Mouse (Mus musculus) heart, postnatal 0 days (tissue): ENCODE measurements around the gene Tmem144. TPM values are rescaled to one million over a fixed set of nuclear protein-coding genes. Genes with fewer than 3 reads are reported as not detected.

Source experiments
- ATAC-seq: fragments of 200-750 bp; cut with Nextera tagmentation; 2 replicates; pipeline ENCODE4 v1.8.0; 2017; ENCODE audit warnings: low read depth, moderate number of reproducible peaks, moderate library complexity; ENCODE audit not compliant: insufficient read depth
- DNase-seq: peaks from one replicate; pipeline ENCODE4 v3.0.0-alpha.2; 2016; ENCODE audit warnings: low spot score
- H3K27ac ChIP-seq: fragments of 300-500 bp; sonication (generic); 2 replicates; pipeline ENCODE4 v1.5.1; 2014; ENCODE audit warnings: low read depth, mild to moderate bottlenecking
- H3K27me3 ChIP-seq: fragments of 300-500 bp; sonication (generic); 2 replicates; pipeline ENCODE4 v1.6.1; 2014; ENCODE audit warnings: low read length, mixed read lengths; ENCODE audit not compliant: control insufficient read depth, insufficient read depth
- H3K36me3 ChIP-seq: fragments of 300-500 bp; sonication (generic); replicated peaks from 2 replicates; pipeline ENCODE4 v1.6.1; 2014; ENCODE audit warnings: low read length, mixed read lengths; ENCODE audit not compliant: control insufficient read depth, insufficient read depth
- H3K4me1 ChIP-seq: fragments of 300-500 bp; sonication (generic); 2 replicates; pipeline ENCODE4 v1.6.1; 2014; ENCODE audit warnings: antibody characterized with exemption; ENCODE audit not compliant: control insufficient read depth, insufficient read depth
- H3K4me2 ChIP-seq: fragments of 300-500 bp; sonication (generic); 2 replicates; pipeline ENCODE4 v1.6.1; 2014; ENCODE audit warnings: low read depth, mild to moderate bottlenecking, low read length, moderate library complexity
- H3K4me3 ChIP-seq: fragments of 300-500 bp; sonication (generic); 2 replicates; pipeline ENCODE4 v1.5.1; 2014; ENCODE audit warnings: low read depth, low read length
- H3K9ac ChIP-seq: fragments of 300-500 bp; sonication (generic); replicated peaks from 2 replicates; pipeline ENCODE4 v1.6.1; 2014; ENCODE audit warnings: low read depth, low read length, mixed read lengths
- H3K9me3 ChIP-seq: fragments of 300-500 bp; sonication (generic); replicated peaks from 2 replicates; pipeline ENCODE4 v1.6.1; 2016; ENCODE audit warnings: low read length; ENCODE audit not compliant: control insufficient read depth
- CTCF ChIP-seq: IDR thresholded peaks from 2 replicates; pipeline ENCODE4 v1.5.1; 2016; ENCODE audit warnings: antibody characterized with exemption, control low read depth, low read depth
- EP300 ChIP-seq: IDR thresholded peaks from 2 replicates; pipeline ENCODE4 v1.6.1; 2016; ENCODE audit warnings: antibody characterized with exemption, low read depth
- WGBS: fragments of 180-500 bp; shearing (Covaris S2); extraction: QIAGEN DNeasy Blood & Tissue Kit; methylation state at CpG from one replicate; pipeline ENCODE4 v1.1.7; 2014; 5-methylcytosine and 5-hydroxymethylcytosine counted together
- polyA plus RNA-seq: library from polyadenylated mRNA; unstranded; fragments of >200 nt; fragmentation: Nextera tagmentation; extraction: Ambion mirVana; gene quantifications from 2 replicates; pipeline ENCODE4 v1.2.1, GENCODE M21; 2015
- total RNA-seq: library from RNA; depleted of rRNA; stranded (reverse); fragments of >200 nt; gene quantifications from 2 replicates; pipeline ENCODE4 v1.2.3, GENCODE M21; 2014; ENCODE audit warnings: low replicate concordance; rRNA removed

Gene Tmem144
- total RNA-seq (7.9 and 15.1 TPM in 2 replicates), polyA plus RNA-seq (11.3 and 12.2 TPM in 2 replicates)

DNA sequence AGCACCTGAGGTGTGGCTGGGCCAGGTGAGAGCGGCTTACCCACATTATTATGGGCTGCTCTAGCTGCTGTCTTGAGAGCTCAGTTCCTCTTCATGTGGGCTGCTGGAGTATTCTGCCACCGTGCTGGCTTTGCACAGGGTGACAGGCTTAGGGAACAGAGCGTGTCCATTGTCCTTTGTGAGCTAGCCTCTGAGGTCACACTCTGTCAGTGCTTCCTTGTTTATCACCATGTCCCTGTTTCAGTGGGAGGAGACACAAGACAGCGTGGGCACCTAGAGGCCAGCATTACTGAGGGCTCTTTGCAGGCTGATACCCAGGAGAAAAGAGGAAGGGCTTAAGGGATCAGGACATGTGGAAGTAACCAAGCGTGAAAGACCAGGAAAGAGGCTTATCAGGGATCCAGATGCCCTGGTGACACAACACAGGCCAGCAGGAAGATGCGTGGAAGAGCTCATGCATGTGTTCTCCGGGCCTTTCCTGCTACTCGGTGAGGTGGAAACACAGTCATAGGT, at the start of gene Tmem144:
Gene Tmem144, minus strand, starts transcription at position 120 of the 513 bp plus-strand sequence.
- Histone ChIP-seq H3K4me1 (0 out of 2 replicates have a peak, but pooled peaks cover 3% of the 10 kb centered on the region), H3K27ac (no peak within 1 kb of the TSS), H3K36me3 (no peaks in the 10 kb centered on the region), H3K4me2 (no peak within 1 kb of the TSS), H3K9me3 (no peaks in the 10 kb centered on the region), H3K4me3 (no peak within 1 kb of the TSS), H3K27me3 (no peaks in the 10 kb centered on the region), H3K9ac (no peak within 1 kb of the TSS)
- DNase-seq = peak; percentile 30
- TF ChIP-seq EP300 (no peak), CTCF (no peak)
- ATAC-seq = peak; percentile 53; the same call in 1 of the 2 replicates
- 29% methylated on average over 8 of the region's 8 CpGs for WGBS

DNA sequence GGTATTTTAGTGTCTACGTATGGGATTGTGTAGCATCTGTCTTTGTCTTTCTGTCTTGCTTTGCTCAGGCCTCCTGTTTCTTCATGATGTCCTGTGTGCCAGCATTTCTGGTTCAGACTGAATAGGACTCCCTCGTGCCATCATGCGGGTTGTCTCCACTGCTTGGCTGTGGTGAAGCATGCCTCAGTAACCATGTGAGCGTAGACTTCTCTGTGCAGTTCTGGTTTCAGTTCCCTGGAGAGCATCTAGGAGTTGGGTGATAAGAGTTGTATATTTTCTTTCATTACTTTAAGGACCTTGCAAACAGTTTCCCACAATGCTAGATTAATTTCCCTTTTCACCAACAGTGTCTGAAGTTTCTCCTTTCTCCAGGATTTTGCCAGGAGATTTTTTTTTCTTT, 49.2 kb upstream of the Tmem144 start:
- H3K9ac ChIP-seq = no peak overlapping the region
- TF ChIP-seq CTCF = no peak
- H3K36me3 ChIP-seq = peaks cover 26% of the 10 kb centered on the region
- 0 out of 2 replicates have a peak overlapping the region, but pooled peaks have one; percentile 8 for H3K27ac ChIP-seq
- no peaks in the 10 kb centered on the region for H3K27me3 ChIP-seq
- WGBS = 72% methylated on average over 4 of the region's 4 CpGs
- no peak overlapping the region for H3K4me3 ChIP-seq
- H3K9me3 ChIP-seq = no peaks in the 10 kb centered on the region
- ATAC-seq (no peak), DNase-seq (no peak)
- H3K4me1 ChIP-seq = peaks cover 49% of the 10 kb centered on the region
- no peak overlapping the region for H3K4me2 ChIP-seq

DNA sequence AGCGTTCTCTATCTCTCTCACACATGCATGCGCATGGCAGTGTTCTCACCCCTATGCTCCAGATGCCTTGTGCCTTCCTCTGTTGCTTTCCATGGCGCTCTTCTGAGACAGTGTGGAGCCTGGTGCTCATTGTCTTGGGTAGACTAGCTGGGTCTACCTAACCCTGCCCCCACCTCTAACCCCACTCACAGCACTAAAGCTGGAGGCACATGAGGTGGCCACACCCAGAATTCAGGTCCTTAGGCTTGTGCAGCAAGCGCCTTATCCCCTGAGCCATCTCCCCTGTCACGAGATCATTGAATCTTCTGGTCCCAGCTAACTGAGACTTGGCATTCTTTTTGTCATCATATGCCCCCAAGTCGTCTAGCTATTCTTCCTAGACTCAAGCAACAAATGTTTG, 48.7 kb upstream of the Tmem144 start:
- Histone ChIP-seq H3K4me2 (no peak overlapping the region), H3K27me3 (no peaks in the 10 kb centered on the region), H3K36me3 (peaks cover 26% of the 10 kb centered on the region), H3K9ac (no peak overlapping the region), H3K9me3 (no peaks in the 10 kb centered on the region), H3K4me3 (no peak overlapping the region), H3K27ac (no peak overlapping the region), H3K4me1 (peaks cover 47% of the 10 kb centered on the region)
- TF ChIP-seq CTCF = no peak
- TF ChIP-seq EP300 = no peak
- DNase-seq = no peak
- 86% methylated on average over 6 of the region's 6 CpGs for WGBS
- ATAC-seq = no peak

DNA sequence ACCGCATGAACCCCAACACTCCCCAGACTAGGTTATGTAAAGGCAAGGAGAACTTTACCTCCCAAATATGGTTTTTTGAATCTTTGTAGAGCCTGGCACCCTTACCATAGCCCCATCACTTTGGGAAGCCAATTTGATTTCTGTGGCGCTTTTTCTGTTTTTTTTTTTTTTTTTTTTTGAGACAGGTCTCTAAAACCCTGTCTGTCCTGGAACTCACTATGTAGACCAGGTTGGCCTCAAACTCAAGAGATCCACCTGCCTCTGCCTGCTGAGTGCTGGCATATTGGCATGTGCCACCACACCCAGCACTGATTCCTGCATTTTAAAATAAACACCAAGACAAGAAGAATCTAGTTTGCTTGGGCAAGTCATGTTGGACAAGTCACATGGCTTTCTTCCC, 47.9 kb upstream of the Tmem144 start:
- Histone ChIP-seq H3K9me3 (no peaks in the 10 kb centered on the region), H3K36me3 (peaks cover 29% of the 10 kb centered on the region), H3K27ac (no peak overlapping the region), H3K4me2 (no peak overlapping the region), H3K27me3 (no peaks in the 10 kb centered on the region), H3K9ac (no peak overlapping the region), H3K4me1 (peaks cover 45% of the 10 kb centered on the region), H3K4me3 (no peak overlapping the region)
- no peak for TF ChIP-seq EP300
- TF ChIP-seq CTCF = no peak
- ATAC-seq = no peak
- DNase-seq = no peak
- 86% methylated on average over 2 of the region's 2 CpGs for WGBS

DNA sequence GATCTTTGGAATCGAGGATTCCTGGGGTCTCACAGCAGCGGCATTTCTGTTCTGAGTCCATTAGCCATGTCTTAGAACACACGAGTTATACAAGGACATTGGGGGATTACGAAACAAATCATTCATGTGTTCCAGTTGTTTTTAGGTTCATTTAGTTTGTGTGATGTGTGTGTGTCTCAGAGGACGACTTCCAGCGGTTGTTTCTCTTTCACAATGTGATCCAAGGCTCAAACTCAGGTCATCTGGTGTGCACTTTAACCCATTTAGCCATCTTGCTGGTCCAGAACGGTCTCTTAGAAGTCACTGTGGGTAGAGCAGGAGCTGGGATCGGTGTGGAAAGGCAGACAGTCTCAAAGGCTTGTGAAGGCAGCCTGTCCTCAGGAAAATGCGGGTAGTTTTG, 47.3 kb upstream of the Tmem144 start:
- ATAC-seq (no peak), DNase-seq (no peak)
- Histone ChIP-seq H3K9ac (no peak overlapping the region), H3K4me1 (peaks cover 46% of the 10 kb centered on the region), H3K4me2 (no peak overlapping the region), H3K9me3 (no peaks in the 10 kb centered on the region), H3K27ac (0 out of 2 replicates have a peak overlapping the region, but pooled peaks have one; percentile 7), H3K27me3 (no peaks in the 10 kb centered on the region), H3K4me3 (no peak overlapping the region), H3K36me3 (peaks cover 30% of the 10 kb centered on the region)
- WGBS = 88% methylated on average over 9 of the region's 9 CpGs
- TF ChIP-seq CTCF (no peak), EP300 (no peak)

GRCm38 (mm10) chr3:79898514-79898913, 45.9 kb upstream of the Tmem144 start:
- Histone ChIP-seq H3K4me2 (no peak overlapping the region), H3K9ac (no peak overlapping the region), H3K27ac (peak overlapping the region; percentile 51; the same call in 1 of the 2 replicates), H3K4me3 (no peak overlapping the region), H3K9me3 (no peaks in the 10 kb centered on the region), H3K36me3 (peaks cover 22% of the 10 kb centered on the region; the same call in 1 of the 2 replicates), H3K27me3 (no peaks in the 10 kb centered on the region), H3K4me1 (peaks cover 34% of the 10 kb centered on the region)
- ATAC-seq = no peak
- no peak for DNase-seq
- TF ChIP-seq CTCF = no peak
- no peak for TF ChIP-seq EP300
